Mouse (Mus musculus): ENCODE results near the gene Armc12. TPM values are rescaled to one million over a fixed set of nuclear protein-coding genes. Genes with fewer than 3 reads are reported as not detected.

Gene Armc12
- polyA plus RNA-seq, 1 experiment from 2014 or later: not detected

DNA sequence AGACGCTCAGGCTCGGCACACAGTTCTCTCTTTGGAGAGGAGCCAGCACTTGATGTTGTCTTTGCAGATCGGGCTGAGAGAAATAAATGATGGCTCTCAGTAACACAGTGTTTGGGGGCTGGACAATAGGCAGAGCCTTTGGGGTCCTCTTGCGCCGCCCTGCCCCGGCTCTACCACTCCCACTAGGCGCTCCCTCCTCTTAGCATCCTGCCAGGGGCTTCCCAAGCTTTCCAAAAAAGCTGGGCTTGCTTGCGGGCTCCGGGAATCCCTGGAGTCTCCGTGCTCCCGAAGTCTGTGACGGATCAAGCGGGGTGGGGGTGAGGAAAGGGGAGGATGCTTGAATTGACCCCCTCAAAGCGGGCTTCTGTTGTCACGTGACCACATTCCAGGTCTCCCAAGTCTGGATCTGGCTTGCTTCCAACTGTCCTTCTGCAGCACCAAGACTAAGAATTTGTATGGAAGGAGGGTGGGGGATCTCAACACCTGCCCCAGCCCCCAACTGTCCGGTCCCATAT is 13.1 kb upstream of the Armc12 start, which contains the start of gene Fkbp5:
Fkbp5 (minus strand) TSS at position 87 of the 515 bp plus-strand sequence.
- H3K27me3 ChIP-seq (ENCODE audit: insufficient read depth, low read length): no peaks in the 10 kb centered on the region
- DNase-seq (ENCODE audit: low spot score) (peak; percentile 90), ATAC-seq (replicated peaks; ENCODE audit: low FRiP score, low read depth) (peak; percentile 6)
- H3K4me3 ChIP-seq (replicated peaks; ENCODE audit: low read depth, low read length): peak within 1 kb of the TSS; percentile 36
- TF ChIP-seq CTCF (IDR thresholded peaks at IDR 0.05; ENCODE audit: low read depth): no peak
- peak within 1 kb of the TSS; percentile 66 for H3K9ac ChIP-seq (ENCODE audit: low read depth, low read length)
- H3K36me3 ChIP-seq (ENCODE audit: insufficient read depth, low read length): no peaks in the 10 kb centered on the region
- H3K4me2 ChIP-seq (ENCODE audit: low read length): peak within 1 kb of the TSS; percentile 82
- peak within 1 kb of the TSS; percentile 89 for H3K27ac ChIP-seq
- WGBS: 3% methylated on average over 16 of the region's 16 CpGs
- H3K9me3 ChIP-seq (replicated peaks; ENCODE audit: low read length): no peaks in the 10 kb centered on the region
- H3K4me1 ChIP-seq (replicated peaks; ENCODE audit: insufficient read depth, low read length): peaks cover 33% of the 10 kb centered on the region

DNA sequence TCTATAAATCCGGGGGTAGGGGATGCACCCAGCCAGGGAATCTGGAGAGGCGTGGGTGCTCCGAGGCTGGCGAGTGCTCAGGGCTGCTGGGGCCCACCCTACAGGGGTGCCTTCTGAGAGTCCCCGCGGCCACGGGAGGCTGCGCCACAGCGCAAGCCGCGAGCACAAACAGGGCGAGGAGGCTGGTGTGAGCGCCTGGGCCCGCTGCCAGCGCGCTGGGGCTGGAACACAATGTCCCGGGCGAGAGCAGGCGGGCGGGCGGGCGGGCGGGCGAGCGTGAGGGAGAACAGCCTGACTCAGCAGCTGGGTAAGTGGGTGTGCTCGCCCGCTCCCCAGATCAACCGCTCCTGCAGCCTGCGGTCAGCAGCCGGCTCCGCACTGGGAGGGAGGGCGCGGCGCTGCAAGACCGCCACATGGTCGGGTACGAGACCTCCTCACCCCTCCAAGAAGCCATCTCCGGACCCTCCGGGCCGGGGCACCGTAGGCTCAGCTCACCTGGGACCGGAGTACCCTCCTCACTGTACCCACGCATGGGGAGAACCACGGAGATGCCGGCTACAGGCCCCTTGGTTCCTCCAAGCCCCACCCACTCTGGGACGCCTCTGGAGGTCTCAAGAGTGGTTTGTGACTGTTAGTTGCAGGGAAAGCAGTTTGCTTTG is 12.5 kb upstream of the Armc12 start:
- WGBS: 1% methylated on average over 45 of the region's 46 CpGs
- ATAC-seq (replicated peaks; ENCODE audit: low FRiP score, low read depth): peak; percentile 78
- TF ChIP-seq CTCF (IDR thresholded peaks at IDR 0.05; ENCODE audit: low read depth): no peak

DNA sequence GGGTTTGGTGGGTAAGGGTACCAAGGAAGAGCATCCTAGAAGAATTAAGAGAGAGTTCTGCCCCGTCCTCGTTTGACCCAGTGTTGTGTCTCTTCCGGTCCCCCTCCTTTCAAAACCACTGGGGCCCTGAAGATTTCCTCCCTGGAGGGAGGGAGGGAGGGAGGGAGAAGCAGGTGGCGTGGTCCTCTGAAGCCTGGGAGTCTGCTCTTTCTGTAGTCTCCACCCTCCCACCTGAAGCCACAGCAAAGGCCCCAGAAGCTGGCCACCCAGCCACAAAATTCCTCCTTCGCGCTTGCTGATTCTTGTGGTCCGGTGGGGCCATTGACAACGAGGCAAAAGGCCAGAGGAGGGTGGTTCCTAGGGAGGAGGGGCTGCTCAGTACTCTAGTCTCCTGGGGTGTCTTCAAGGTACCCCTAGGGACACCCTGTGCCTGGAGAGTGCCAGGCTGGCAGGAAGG is 12.0 kb upstream of the Armc12 start:
- no peak for ATAC-seq (replicated peaks; ENCODE audit: low FRiP score, low read depth)
- H3K36me3 ChIP-seq (ENCODE audit: insufficient read depth, low read length): no peaks in the 10 kb centered on the region

More for the DNA sequence above, 12.5 kb upstream of the Armc12 start:
- H3K27me3 ChIP-seq (ENCODE audit: insufficient read depth, low read length): no peaks in the 10 kb centered on the region
- no peaks in the 10 kb centered on the region for H3K36me3 ChIP-seq (ENCODE audit: insufficient read depth, low read length)
- H3K9ac ChIP-seq (ENCODE audit: low read depth, low read length): peak overlapping the region; percentile 66
- peak overlapping the region; percentile 82 for H3K4me2 ChIP-seq (ENCODE audit: low read length)
- H3K4me3 ChIP-seq (replicated peaks; ENCODE audit: low read depth, low read length): peak overlapping the region; percentile 36
- no peaks in the 10 kb centered on the region for H3K9me3 ChIP-seq (replicated peaks; ENCODE audit: low read length)
- DNase-seq (ENCODE audit: low spot score): peak; percentile 84
- peaks cover 29% of the 10 kb centered on the region for H3K4me1 ChIP-seq (replicated peaks; ENCODE audit: insufficient read depth, low read length)
- H3K27ac ChIP-seq: peak overlapping the region; percentile 89

DNA sequence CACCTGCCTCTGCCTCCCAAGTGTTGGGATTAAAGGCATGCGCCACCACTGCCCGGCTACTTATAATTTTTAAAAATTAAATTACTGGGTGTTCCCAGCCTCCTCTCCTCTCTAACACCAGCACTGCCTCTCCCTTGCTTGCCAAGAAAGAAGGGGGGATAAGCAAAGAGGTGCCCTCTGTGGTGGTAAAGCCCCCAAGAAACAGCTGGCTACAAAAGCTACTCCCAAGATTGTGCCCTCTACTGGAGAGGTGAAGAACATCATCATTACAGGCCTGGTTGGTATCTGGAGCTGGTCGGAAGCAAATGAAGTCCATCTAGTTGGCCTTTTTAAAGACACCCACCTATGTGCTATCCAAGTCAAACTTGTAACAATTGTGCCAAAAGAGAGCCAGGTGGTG is 10.8 kb upstream of the Armc12 start:
- WGBS: 92% methylated on average over 3 of the region's 3 CpGs
- ATAC-seq (replicated peaks; ENCODE audit: low FRiP score, low read depth): no peak
- Histone ChIP-seq H3K4me1 (replicated peaks; ENCODE audit: insufficient read depth, low read length) (peaks cover 27% of the 10 kb centered on the region), H3K27ac (no peak overlapping the region), H3K27me3 (ENCODE audit: insufficient read depth, low read length) (no peaks in the 10 kb centered on the region), H3K36me3 (ENCODE audit: insufficient read depth, low read length) (no peaks in the 10 kb centered on the region), H3K9ac (ENCODE audit: low read depth, low read length) (no peak overlapping the region), H3K9me3 (replicated peaks; ENCODE audit: low read length) (no peaks in the 10 kb centered on the region), H3K4me3 (replicated peaks; ENCODE audit: low read depth, low read length) (no peak overlapping the region), H3K4me2 (ENCODE audit: low read length) (no peak overlapping the region)
- TF ChIP-seq CTCF (IDR thresholded peaks at IDR 0.05; ENCODE audit: low read depth): peak; percentile 58
- no peak for DNase-seq (ENCODE audit: low spot score)

More for the DNA sequence above, 12.0 kb upstream of the Armc12 start:
- Histone ChIP-seq H3K9me3 (replicated peaks; ENCODE audit: low read length) (no peaks in the 10 kb centered on the region), H3K9ac (ENCODE audit: low read depth, low read length) (peak overlapping the region; percentile 66), H3K4me3 (replicated peaks; ENCODE audit: low read depth, low read length) (peak overlapping the region; percentile 36; the same call in 1 of the 2 replicates), H3K4me1 (replicated peaks; ENCODE audit: insufficient read depth, low read length) (peaks cover 29% of the 10 kb centered on the region), H3K27me3 (ENCODE audit: insufficient read depth, low read length) (no peaks in the 10 kb centered on the region), H3K4me2 (ENCODE audit: low read length) (peak overlapping the region; percentile 82), H3K27ac (peak overlapping the region; percentile 89)
- WGBS: 15% methylated on average over 8 of the region's 8 CpGs
- DNase-seq (ENCODE audit: low spot score): no peak
- no peak for TF ChIP-seq CTCF (IDR thresholded peaks at IDR 0.05; ENCODE audit: low read depth)

DNA sequence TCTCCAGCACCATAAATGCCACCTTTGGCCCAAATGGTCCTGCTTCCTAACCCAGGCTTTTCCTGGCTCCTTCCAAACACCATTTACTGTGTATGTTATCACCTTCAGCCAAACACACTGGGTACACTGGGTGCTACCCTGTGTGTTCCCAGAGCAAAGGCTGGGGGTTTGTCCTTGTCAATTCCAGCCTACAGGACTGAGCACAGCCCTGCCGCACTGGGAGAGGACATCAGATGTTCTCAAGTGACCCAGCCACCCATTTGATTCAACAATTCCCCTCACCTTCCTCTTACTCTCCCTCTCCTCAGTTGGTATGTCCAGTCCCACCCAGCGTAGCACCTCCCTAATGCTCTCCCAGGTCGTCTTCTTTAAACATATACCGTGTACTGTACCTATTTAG is 10.0 kb upstream of the Armc12 start:
- DNase-seq (ENCODE audit: low spot score) (no peak), ATAC-seq (replicated peaks; ENCODE audit: low FRiP score, low read depth) (no peak)
- TF ChIP-seq CTCF (IDR thresholded peaks at IDR 0.05; ENCODE audit: low read depth): no peak
- no peaks in the 10 kb centered on the region for H3K27me3 ChIP-seq (ENCODE audit: insufficient read depth, low read length)
- H3K4me3 ChIP-seq (replicated peaks; ENCODE audit: low read depth, low read length): no peak overlapping the region
- WGBS: 88% methylated on average over 4 of the region's 4 CpGs
- no peaks in the 10 kb centered on the region for H3K36me3 ChIP-seq (ENCODE audit: insufficient read depth, low read length)
- no peak overlapping the region for H3K9ac ChIP-seq (ENCODE audit: low read depth, low read length)
- H3K4me1 ChIP-seq (replicated peaks; ENCODE audit: insufficient read depth, low read length): peaks cover 26% of the 10 kb centered on the region
- H3K4me2 ChIP-seq (ENCODE audit: low read length): no peak overlapping the region
- no peak overlapping the region for H3K27ac ChIP-seq
- no peaks in the 10 kb centered on the region for H3K9me3 ChIP-seq (replicated peaks; ENCODE audit: low read length)

DNA sequence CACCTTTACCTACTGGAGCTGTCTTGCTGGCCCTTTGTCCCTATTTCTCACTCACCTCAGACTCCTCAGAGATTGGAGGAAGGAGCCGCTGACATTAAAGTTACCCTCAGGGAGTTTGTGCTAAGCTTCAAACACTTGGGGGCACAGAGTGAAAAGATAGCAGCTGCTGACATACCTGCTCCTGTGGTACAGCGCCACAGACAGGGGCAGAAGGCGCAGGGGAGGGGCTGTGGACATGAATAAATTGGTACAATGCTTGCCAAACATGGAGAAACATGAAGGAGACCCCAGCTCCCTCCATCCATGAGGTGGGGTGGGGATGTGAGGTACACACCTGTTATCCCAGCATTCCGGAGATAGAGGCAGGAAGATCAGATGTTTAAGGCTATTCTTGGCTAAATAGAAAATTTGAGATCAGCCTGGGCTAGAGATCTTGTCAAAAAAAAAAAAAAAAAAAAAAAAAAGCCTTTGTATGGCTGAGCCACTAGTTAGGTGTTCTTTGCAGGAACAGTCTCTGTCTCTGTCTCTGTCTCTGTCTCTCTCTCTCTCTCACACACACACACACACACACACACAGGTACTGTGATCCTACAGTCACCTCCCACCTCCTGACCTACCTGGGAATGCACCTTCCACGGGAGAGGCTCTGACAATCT is 9.4 kb upstream of the Armc12 start:
- H3K27me3 ChIP-seq (ENCODE audit: insufficient read depth, low read length): no peaks in the 10 kb centered on the region
- TF ChIP-seq CTCF (IDR thresholded peaks at IDR 0.05; ENCODE audit: low read depth): no peak
- no peak overlapping the region for H3K4me3 ChIP-seq (replicated peaks; ENCODE audit: low read depth, low read length)
- no peak overlapping the region for H3K27ac ChIP-seq
- H3K4me1 ChIP-seq (replicated peaks; ENCODE audit: insufficient read depth, low read length): peaks cover 20% of the 10 kb centered on the region
- H3K4me2 ChIP-seq (ENCODE audit: low read length): no peak overlapping the region
- no peaks in the 10 kb centered on the region for H3K9me3 ChIP-seq (replicated peaks; ENCODE audit: low read length)
- no peak for DNase-seq (ENCODE audit: low spot score)
- ATAC-seq (replicated peaks; ENCODE audit: low FRiP score, low read depth): no peak
- no peaks in the 10 kb centered on the region for H3K36me3 ChIP-seq (ENCODE audit: insufficient read depth, low read length)
- no peak overlapping the region for H3K9ac ChIP-seq (ENCODE audit: low read depth, low read length)
- WGBS: 62% methylated on average over 5 of the region's 5 CpGs

Measured in kidney, postnatal 0 days (tissue).